Mouse (Mus musculus): ENCODE data around the gene Cd63. TPM values are rescaled to one million over a fixed set of nuclear protein-coding genes. Genes with fewer than 3 reads are reported as not detected.

The Cd63 gene
- polyA plus RNA-seq, 1 experiment = 2,403 TPM

DNA sequence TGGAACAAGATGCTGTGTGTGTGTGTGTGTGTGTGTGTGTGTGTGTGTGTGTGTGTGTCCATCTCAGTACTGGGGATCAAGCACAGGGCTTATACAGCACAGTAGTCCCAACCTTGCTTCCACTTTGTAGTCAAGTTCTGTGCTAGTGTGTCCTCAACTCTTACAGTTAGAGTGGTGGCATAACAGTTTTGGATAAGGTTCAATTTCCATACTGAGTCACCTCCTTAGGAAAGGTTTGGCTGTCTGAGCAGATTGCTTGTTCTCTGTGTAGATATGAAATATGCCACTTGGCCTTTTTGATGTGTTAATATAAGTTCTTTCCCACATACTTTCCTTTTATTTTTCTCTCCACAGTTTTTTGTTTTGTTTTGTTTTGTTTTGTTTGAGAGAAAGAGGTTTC lies 22.5 kb upstream of the Cd63 start:
- Histone ChIP-seq H3K79me2 (ENCODE audit: control insufficient read depth, insufficient read depth) (no peaks in the 10 kb centered on the region), H3K4me2 (ENCODE audit: low read depth) (no peak overlapping the region), H3K4me3 (no peak overlapping the region), H3K36me3 (ENCODE audit: control insufficient read depth, insufficient read depth) (peaks cover 53% of the 10 kb centered on the region), H3ac (ENCODE audit: control insufficient read depth, insufficient read length) (no peak overlapping the region), H3K27me3 (ENCODE audit: control insufficient read depth, insufficient read depth, insufficient read length) (no peaks in the 10 kb centered on the region)
- no peak for TF ChIP-seq MYOD1 (IDR thresholded peaks at IDR 0.05; ENCODE audit: control insufficient read depth in 1 of 3, insufficient read length in 2 of 3, low read depth in 2 of 3)
- no peak for TF ChIP-seq POLR2A (IDR thresholded peaks at IDR 0.05; ENCODE audit: insufficient read length, low read depth)
- TF ChIP-seq E2F4 (IDR thresholded peaks at IDR 0.05; ENCODE audit: insufficient read depth) = no peak
- no peak for TF ChIP-seq REST (IDR thresholded peaks at IDR 0.05; ENCODE audit: insufficient read depth, insufficient read length)
- no peak for TF ChIP-seq MYOG (IDR thresholded peaks at IDR 0.05; ENCODE audit: control insufficient read depth in 1 of 3, insufficient read depth in 1 of 3, insufficient read length in 2 of 3, low read depth in 2 of 3)
- TF ChIP-seq POLR2AphosphoS2 (IDR thresholded peaks at IDR 0.05; ENCODE audit: insufficient read length, low read depth) = no peak

GRCm38 (mm10) chr10:128878811-128879210 lies 22.0 kb upstream of the Cd63 start:
- no peaks in the 10 kb centered on the region for H3K79me2 ChIP-seq (ENCODE audit: control insufficient read depth, insufficient read depth)
- H3K27me3 ChIP-seq (ENCODE audit: control insufficient read depth, insufficient read depth, insufficient read length) = no peaks in the 10 kb centered on the region
- H3K4me3 ChIP-seq = no peak overlapping the region
- H3ac ChIP-seq (ENCODE audit: control insufficient read depth, insufficient read length) = no peak overlapping the region
- no peak overlapping the region for H3K4me2 ChIP-seq (ENCODE audit: low read depth)
- TF ChIP-seq SRF (IDR thresholded peaks at IDR 0.05; ENCODE audit: control insufficient read depth, insufficient read length, low read depth) (no peak), CEBPB (IDR thresholded peaks at IDR 0.05; ENCODE audit: insufficient read depth, poor library complexity, severe bottlenecking) (no peak), TCF12 (IDR thresholded peaks at IDR 0.05; ENCODE audit: insufficient read depth, poor library complexity, severe bottlenecking) (no peak), MYOG (IDR thresholded peaks at IDR 0.05; ENCODE audit: control insufficient read depth in 1 of 3, insufficient read depth in 1 of 3, insufficient read length in 2 of 3, low read depth in 2 of 3) (no peak), POLR2AphosphoS2 (IDR thresholded peaks at IDR 0.05; ENCODE audit: insufficient read length, low read depth) (no peak), MYOD1 (IDR thresholded peaks at IDR 0.05; ENCODE audit: control insufficient read depth in 1 of 3, insufficient read length in 2 of 3, low read depth in 2 of 3) (no peak), USF1 (IDR thresholded peaks at IDR 0.05; ENCODE audit: low read depth) (no peak), MAX (IDR thresholded peaks at IDR 0.05; ENCODE audit: low read depth) (no peak), POLR2A (IDR thresholded peaks at IDR 0.05; ENCODE audit: insufficient read length, low read depth) (no peak), E2F4 (IDR thresholded peaks at IDR 0.05; ENCODE audit: insufficient read depth) (no peak), TCF3 (IDR thresholded peaks at IDR 0.05; ENCODE audit: insufficient read length, low read depth) (no peak), REST (IDR thresholded peaks at IDR 0.05; ENCODE audit: insufficient read depth, insufficient read length) (no peak)
- H3K36me3 ChIP-seq (ENCODE audit: control insufficient read depth, insufficient read depth) = peaks cover 48% of the 10 kb centered on the region

DNA sequence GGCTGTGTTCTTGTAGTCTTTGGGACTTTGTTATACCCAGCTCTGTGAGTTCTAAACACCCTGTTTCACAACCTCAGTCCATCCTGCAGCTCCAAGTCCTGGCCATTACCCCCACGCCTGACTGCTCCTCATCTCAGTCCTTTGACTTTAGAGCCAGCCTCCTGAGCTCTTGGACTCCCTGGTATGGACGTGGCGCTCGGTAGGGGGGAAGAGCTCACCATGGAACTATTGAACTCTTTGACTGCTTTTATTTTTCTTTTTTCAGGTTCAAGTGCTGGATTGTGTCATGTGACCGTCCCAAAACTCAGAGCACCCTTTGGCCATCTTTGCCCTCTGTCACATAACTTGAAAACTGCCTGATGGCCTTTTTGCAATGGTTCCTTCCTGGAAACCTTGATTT lies 18.7 kb upstream of the Cd63 start:
- H3K36me3 ChIP-seq (ENCODE audit: control insufficient read depth, insufficient read depth) = peaks cover 20% of the 10 kb centered on the region
- no peak overlapping the region for H3K4me2 ChIP-seq (ENCODE audit: low read depth)
- H3K27me3 ChIP-seq (ENCODE audit: control insufficient read depth, insufficient read depth, insufficient read length) = no peaks in the 10 kb centered on the region
- peak; percentile 12 for TF ChIP-seq USF1 (IDR thresholded peaks at IDR 0.05; ENCODE audit: low read depth)
- TF ChIP-seq TCF3 (IDR thresholded peaks at IDR 0.05; ENCODE audit: insufficient read length, low read depth) = no peak
- H3K79me2 ChIP-seq (ENCODE audit: control insufficient read depth, insufficient read depth) = no peaks in the 10 kb centered on the region
- no peak overlapping the region for H3ac ChIP-seq (ENCODE audit: control insufficient read depth, insufficient read length)
- no peak overlapping the region for H3K4me3 ChIP-seq

- Histone ChIP-seq H3K79me2 (ENCODE audit: control insufficient read depth, insufficient read depth) (peaks cover 4% of the 10 kb centered on the region), H3K27me3 (ENCODE audit: control insufficient read depth, insufficient read depth, insufficient read length) (no peaks in the 10 kb centered on the region), H3K36me3 (ENCODE audit: control insufficient read depth, insufficient read depth) (no peaks in the 10 kb centered on the region), H3K4me2 (ENCODE audit: low read depth) (peak overlapping the region; percentile 96), H3K4me3 (peak overlapping the region; percentile 40), H3ac (ENCODE audit: control insufficient read depth, insufficient read length) (no peak overlapping the region)
- no peak for TF ChIP-seq E2F4 (IDR thresholded peaks at IDR 0.05; ENCODE audit: insufficient read depth)
- TF ChIP-seq SRF (IDR thresholded peaks at IDR 0.05; ENCODE audit: control insufficient read depth, insufficient read length, low read depth) = no peak
- no peak for TF ChIP-seq CEBPB (IDR thresholded peaks at IDR 0.05; ENCODE audit: insufficient read depth, poor library complexity, severe bottlenecking)
- TF ChIP-seq USF1 (IDR thresholded peaks at IDR 0.05; ENCODE audit: low read depth) = no peak
- no peak for TF ChIP-seq POLR2A (IDR thresholded peaks at IDR 0.05; ENCODE audit: insufficient read length, low read depth)
- no peak for TF ChIP-seq TCF12 (IDR thresholded peaks at IDR 0.05; ENCODE audit: insufficient read depth, poor library complexity, severe bottlenecking)
- TF ChIP-seq MAX (IDR thresholded peaks at IDR 0.05; ENCODE audit: low read depth) = no peak
- TF ChIP-seq MYOD1 (IDR thresholded peaks at IDR 0.05; ENCODE audit: control insufficient read depth in 1 of 3, insufficient read length in 2 of 3, low read depth in 2 of 3) = no peak
- TF ChIP-seq POLR2AphosphoS2 (IDR thresholded peaks at IDR 0.05; ENCODE audit: insufficient read length, low read depth) = no peak
- no peak for TF ChIP-seq TCF3 (IDR thresholded peaks at IDR 0.05; ENCODE audit: insufficient read length, low read depth)
- TF ChIP-seq REST (IDR thresholded peaks at IDR 0.05; ENCODE audit: insufficient read depth, insufficient read length) = no peak
- TF ChIP-seq MYOG (IDR thresholded peaks at IDR 0.05; ENCODE audit: control insufficient read depth in 1 of 3, insufficient read depth in 1 of 3, insufficient read length in 2 of 3, low read depth in 2 of 3) = no peak
These were observed 11.6 kb upstream of the Cd63 start for GRCm38 (mm10) chr10:128888941-128889827.

DNA sequence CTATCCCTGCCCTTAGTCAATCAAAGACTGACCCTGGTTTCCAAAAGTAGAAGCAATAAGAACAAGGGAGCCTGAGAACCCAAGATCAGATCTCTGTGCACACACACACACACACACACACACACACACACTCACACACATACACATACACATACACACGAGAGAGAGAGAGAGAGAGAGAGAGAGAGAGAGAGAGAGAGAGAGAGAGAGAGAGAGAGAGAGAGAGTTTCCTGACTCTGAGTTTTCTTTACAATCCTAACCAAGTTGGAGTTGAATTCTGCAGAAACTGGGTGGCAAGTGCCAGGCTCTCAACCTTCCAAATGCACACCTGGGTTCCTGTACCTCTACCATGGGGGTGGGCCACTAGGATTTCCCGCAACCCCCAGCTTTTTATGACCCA lies 10.9 kb upstream of the Cd63 start:
- H3K79me2 ChIP-seq (ENCODE audit: control insufficient read depth, insufficient read depth) = peaks cover 4% of the 10 kb centered on the region
- TF ChIP-seq USF1 (IDR thresholded peaks at IDR 0.05; ENCODE audit: low read depth) = no peak
- no peak for TF ChIP-seq POLR2A (IDR thresholded peaks at IDR 0.05; ENCODE audit: insufficient read length, low read depth)
- TF ChIP-seq SRF (IDR thresholded peaks at IDR 0.05; ENCODE audit: control insufficient read depth, insufficient read length, low read depth) = no peak
- TF ChIP-seq MYOG (IDR thresholded peaks at IDR 0.05; ENCODE audit: control insufficient read depth in 1 of 3, insufficient read depth in 1 of 3, insufficient read length in 2 of 3, low read depth in 2 of 3) = no peak
- H3K4me2 ChIP-seq (ENCODE audit: low read depth) = peak overlapping the region; percentile 96
- H3K4me3 ChIP-seq = peak overlapping the region; percentile 40
- no peak overlapping the region for H3ac ChIP-seq (ENCODE audit: control insufficient read depth, insufficient read length)
- no peaks in the 10 kb centered on the region for H3K27me3 ChIP-seq (ENCODE audit: control insufficient read depth, insufficient read depth, insufficient read length)
- no peaks in the 10 kb centered on the region for H3K36me3 ChIP-seq (ENCODE audit: control insufficient read depth, insufficient read depth)
